Mouse (Mus musculus) CD8-positive naive resting alpha-beta T cell, adult 2 months (primary cell): Measurements from ENCODE around the gene D630003M21Rik.

Experiments used
- DNase-seq, 2 experiments: peaks; one replicate each; pipeline ENCODE4 v3.0.0; 2022; ENCODE audit warnings: low read depth in 2 of 2, low spot score in 2 of 2

Gene D630003M21Rik

GRCm38 (mm10) chr2:158168741-158169211, 60.2 kb downstream of the D630003M21Rik start:
- no peak for DNase-seq

- DNase-seq, result no peak
Measured at GRCm38 (mm10) chr2:158167496-158168205, 61.4 kb downstream of the D630003M21Rik start.

- peak; percentile 67 to 73 for DNase-seq
Measured at GRCm38 (mm10) chr2:158166628-158167027, 62.4 kb downstream of the D630003M21Rik start.

GRCm38 (mm10) chr2:158165776-158166175, 63.2 kb downstream of the D630003M21Rik start:
- no peak for DNase-seq

GRCm38 (mm10) chr2:158163034-158163433, 66.0 kb downstream of the D630003M21Rik start:
- no peak for DNase-seq

DNA sequence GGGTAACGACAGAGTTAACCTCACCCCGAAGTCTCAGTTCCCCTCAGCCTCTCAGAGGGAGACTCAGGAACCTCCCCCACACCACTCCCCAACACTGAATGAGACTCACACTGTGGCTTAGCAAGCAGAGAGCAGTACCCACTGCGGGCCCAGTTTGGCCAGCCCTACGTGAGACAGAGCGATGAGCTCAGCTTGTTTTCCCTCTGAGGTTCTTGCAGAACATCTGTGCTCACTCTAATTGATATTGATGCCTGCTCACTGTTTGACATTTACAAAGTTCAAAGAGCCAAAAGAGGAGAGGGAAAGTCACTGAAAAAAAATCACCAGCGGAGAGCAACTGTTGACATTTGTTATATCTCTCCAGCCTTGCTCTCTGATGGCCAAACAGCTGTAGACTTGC, 67.3 kb downstream of the D630003M21Rik start:
- DNase-seq, result no peak

DNA sequence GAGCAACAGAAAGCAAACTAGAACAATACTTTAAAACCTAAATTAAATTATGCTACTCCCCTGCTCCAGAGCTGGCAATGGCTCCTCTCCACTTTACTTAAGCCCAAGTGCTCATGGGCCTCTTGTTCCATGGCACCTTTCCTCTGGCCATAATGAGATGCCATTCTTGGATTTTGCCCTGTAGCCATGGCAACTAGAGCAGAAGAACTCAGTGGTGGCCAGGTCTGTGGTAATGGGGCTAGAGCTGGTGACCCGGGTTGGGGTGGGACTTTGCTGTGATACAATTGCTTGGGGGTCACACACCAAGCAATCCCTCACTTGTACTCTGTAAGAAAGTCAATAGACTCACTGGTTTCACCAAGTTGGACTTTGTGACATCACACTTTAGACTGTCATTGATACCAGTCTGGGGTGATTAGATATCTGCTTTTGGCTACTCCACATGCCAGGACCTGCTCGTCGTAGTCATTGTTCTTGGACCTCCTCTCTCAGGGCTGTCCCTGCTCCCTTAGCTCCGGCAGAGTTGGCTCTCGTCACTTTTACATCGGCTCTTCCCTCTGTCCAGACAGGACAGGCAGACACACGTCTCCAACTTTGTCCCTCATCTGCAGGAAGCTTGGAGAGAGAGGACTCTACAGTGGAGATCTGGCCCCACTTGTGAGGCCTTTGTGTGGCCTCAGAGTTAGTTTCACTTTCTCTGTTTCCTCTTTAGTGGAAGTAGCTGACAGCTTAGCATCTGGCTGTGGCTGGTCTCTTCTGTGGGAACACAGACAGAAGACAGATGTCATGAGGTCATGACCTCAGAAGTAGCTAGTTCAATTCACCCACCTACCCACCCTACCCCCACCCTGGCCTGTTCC, 69.4 kb downstream of the D630003M21Rik start:
- DNase-seq, result no peak

GRCm38 (mm10) chr2:158157654-158158053, 71.4 kb downstream of the D630003M21Rik start:
- DNase-seq, result no peak

GRCm38 (mm10) chr2:158156487-158156886, 72.5 kb downstream of the D630003M21Rik start:
- no peak for DNase-seq

GRCm38 (mm10) chr2:158155615-158156014, 73.4 kb downstream of the D630003M21Rik start:
- DNase-seq, result no peak

- DNase-seq, result no peak
Measured at GRCm38 (mm10) chr2:158155101-158155500, 73.9 kb downstream of the D630003M21Rik start.

DNA sequence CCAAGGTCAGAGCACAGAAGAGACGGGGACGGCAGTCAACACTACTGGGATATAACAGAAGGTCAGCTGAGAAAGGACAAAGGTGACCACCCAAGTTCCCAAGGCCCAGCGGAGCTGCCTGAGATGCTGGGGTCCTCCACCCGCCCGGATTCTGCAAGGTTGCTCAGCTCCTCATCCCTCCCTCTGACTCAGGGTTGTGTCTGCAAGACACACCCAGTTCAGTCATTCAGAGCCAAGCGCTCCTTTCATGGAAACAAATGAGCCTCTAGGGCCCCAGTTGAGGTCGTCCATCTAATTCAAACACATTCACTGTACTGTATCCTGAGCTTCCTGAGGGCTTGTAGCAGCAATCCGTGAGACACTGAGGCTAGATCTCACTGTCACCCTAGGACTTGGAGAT, 74.4 kb downstream of the D630003M21Rik start:
- DNase-seq, result no peak

- peak in 1 of 2 experiments; percentile 28 for DNase-seq
Measured at GRCm38 (mm10) chr2:158153728-158154343, 75.2 kb downstream of the D630003M21Rik start.

- no peak for DNase-seq
Measured at GRCm38 (mm10) chr2:158152685-158153309, 76.2 kb downstream of the D630003M21Rik start.

- DNase-seq, result no peak
Measured at GRCm38 (mm10) chr2:158151077-158151476, 77.9 kb downstream of the D630003M21Rik start.

GRCm38 (mm10) chr2:158146971-158147370, 82.1 kb downstream of the D630003M21Rik start:
- no peak for DNase-seq

GRCm38 (mm10) chr2:158146223-158146622, 82.8 kb downstream of the D630003M21Rik start, which contains the start of gene Tgm2:
Gene Tgm2, minus strand, starts transcription at chr2:158146436.
- DNase-seq, result peak; percentile 79 to 81

DNA sequence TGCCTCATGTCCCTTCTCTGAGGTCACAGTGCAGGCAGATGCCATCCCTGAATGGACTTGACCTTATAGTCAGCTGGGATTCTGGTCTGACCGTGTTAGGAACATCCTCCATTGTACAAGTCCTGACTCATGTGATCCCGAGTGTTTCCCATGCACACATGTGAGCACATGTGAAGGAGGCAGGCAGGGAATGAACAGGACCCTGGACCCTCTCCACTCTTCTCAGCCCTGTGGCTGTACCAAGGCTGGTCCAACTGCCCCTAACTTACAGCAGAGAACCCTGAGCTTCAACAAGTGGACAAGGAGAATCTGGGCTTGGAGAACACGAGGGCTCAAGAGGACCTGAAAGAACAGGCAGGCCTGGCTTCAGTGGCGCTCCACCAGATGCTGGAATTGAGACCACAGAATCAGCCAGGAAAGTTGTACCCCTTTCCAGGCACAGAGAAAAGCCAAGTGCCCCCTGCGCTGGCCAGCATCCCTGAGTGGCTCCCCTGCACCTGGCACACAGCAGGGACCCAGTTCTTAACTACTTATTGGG, 83.4 kb downstream of the D630003M21Rik start:
- no peak for DNase-seq

DNA sequence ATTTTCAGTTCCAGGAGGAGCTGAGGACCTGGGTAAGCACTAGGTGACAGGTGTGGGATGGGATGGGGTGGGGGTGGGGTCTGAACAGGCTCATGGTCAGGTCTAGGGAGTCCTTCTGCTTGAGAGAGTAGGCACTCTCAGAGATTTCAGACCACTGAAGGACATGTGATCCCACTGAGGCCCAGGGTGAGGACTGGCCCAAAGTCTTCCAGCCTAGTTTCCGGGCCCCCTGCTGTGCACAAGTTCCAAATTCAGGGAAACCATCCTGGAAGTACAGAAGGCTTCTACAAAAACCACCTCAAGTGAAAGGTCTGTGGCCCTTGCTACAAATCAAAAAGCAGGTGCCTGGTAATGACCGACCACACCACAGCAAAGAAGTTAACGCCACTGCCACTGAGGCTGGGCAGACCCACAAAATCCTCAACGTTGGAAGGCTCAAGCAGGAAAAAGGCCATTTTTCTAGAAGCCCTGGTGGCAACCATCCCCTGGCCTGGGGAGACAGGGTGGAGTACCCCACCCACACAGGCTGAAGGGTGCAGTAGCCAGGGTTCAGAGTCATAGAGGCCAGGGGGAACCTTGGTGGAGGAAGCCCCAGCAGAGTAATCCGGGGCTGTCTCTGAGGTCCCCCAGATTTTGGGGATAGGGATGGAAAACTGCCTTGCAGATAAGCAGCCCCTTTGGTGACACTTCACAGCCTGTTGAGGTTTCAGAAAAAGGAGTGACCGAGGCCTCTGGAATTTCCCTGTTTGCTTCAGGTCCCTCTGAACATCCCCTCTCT, 84.1 kb downstream of the D630003M21Rik start:
- no peak for DNase-seq

DNA sequence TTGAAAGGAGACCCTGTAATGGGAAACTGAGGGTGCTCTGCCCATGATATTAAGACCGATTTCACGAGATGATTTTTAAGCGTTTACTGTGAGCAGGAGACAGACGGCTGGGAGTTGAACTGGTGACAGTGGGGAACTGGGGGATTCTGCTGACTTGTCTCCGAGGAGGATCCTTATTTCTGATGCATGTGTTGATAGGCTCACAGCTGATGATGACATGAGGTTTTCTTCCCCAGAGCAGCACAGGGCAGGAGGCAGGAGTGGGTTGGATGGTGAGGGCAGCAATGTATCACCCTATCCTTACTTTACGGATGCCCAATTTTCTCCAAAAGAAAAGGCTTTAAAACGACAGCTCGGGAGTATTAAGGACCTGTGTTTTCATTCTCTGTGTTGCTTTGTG, 84.8 kb downstream of the D630003M21Rik start:
- DNase-seq, result no peak
